Mouse (Mus musculus) CH12F3 (cell line): Measurements from ENCODE around the gene Slc35b4.

ENCODE experiments used
- in situ Hi-C: fragments of 300-500 bp; cut with MboI; formaldehyde crosslinking; loops from 2 replicates; pipeline ENCODE4 v1.14.3; 2020; ENCODE audit warnings: low sequenced_read_pairs

Slc35b4 gene

GRCm38 (mm10) chr6:34138366-34138765 lies 38.5 kb downstream of the Slc35b4 start:
- in situ Hi-C loops, result no loop called here

GRCm38 (mm10) chr6:34132391-34132790 lies 44.5 kb downstream of the Slc35b4 start:
- in situ Hi-C loops, result no loop called here

- in situ Hi-C loops, result no loop called here
Measured at GRCm38 (mm10) chr6:34129261-34129660, 47.6 kb downstream of the Slc35b4 start.

GRCm38 (mm10) chr6:34124401-34124800 lies 52.5 kb downstream of the Slc35b4 start:
- in situ Hi-C loops, result no loop called here

GRCm38 (mm10) chr6:34116838-34117478 lies 60.0 kb downstream of the Slc35b4 start:
- in situ Hi-C loops, result no loop called here

DNA sequence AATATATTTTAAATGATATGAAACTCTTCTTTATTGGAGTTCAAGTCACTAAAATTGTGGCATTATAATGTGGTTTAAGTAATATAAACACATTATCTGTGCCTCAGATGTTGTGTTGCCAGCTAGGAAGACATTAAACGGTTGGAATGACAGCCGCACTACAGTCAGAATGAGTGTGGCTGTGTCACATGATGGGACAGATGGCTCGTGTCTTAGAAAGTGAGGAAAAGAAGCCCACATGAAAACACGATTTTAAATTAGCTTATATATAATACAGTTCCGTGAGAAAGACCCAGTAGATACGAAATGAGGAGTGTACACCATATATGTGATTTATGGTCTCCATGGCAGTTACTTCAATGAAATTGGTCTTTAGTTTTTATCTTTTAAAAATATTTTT lies 65.5 kb downstream of the Slc35b4 start:
- in situ Hi-C loops, result no loop called here

DNA sequence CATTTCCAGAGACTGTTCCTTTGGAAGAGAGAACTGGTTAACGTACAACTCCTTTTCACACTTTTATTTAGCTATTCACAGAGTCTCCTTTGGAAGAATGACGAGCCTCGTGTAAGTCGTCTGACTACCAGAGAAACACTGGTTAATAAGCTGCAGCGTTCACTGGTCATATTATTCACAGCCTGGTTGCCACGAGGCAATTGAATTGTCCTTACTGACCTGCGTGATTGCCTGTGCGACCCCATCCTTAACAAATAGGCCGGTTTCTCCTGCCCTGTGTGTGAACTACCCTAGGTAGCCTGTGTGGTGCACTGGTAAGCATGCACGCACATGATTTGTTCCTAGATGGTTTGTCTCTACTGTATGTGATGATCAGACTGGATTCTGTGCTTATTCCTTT lies 66.3 kb downstream of the Slc35b4 start:
- in situ Hi-C loops, result no loop called here
